Mouse (Mus musculus): Measurements from ENCODE around the gene Usp32.

Gene Usp32

DNA sequence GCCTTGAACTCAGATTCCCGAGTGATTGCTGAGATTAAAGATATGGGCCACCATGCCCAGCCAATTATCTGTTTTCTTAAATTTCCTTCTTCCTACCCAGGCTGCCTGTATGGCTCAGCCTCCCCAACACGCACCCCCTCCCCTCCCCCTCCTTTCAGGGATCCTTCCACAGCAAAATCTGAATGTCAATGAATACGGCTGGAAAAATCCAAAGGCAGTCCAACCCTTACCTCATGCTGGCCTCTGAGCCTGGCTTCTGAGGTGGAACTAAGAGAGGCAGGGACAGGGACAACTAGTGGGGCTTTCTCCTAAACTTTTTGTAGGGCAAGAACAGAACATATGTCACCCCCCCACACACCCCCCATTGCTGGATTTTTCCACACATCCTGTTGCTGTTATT lies 191.8 kb downstream of the Usp32 start:
- DNase-seq (ENCODE audit: low spot score): no peak

- DNase-seq (ENCODE audit: low spot score): no peak
Observed at GRCm38 (mm10) chr11:84947206-84947605, 192.8 kb downstream of the Usp32 start.

- no peak for DNase-seq (ENCODE audit: low spot score)
Observed at GRCm38 (mm10) chr11:84945841-84946240, 194.1 kb downstream of the Usp32 start.

DNA sequence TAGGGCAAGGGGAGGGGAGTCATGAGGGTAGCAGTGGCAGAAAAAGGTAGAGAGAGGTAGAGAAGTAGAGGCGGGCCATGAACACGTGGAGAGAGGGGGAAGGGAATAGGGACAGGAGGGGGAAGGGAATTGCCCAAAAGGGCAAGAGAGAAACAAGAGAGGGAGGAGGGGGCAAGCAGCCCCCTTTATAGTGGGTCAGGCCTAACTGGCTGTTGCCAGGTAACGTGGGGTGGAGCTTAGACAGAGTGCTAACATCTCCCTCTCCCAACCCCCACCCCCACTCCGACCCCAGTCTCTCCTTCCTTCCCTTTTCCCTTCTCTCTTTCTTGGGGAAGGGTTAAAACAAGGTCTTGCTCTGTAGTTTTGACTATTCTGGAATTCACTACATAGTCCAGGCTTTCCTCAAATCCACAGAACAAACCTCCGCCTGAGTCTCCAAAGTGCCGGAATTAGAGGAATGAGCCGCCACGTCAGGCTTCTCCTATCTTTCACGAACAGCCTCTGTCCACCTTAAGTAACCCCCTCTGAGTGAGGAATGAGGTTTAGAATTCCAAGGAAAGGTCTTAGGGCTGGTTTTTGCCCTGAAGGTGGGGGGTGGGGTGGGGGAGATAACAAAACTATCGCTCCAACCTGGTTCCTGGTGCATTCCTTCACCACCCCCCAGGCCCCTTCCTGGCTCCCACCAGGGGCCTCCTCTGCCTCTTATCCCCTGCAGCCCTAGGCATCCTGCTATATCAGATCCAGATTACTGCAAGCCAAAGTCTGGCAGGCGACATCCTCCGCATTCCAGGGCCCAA lies 195.1 kb downstream of the Usp32 start:
- no peak for DNase-seq (ENCODE audit: low spot score)

- peak; percentile 31 for DNase-seq (ENCODE audit: low spot score)
Observed at GRCm38 (mm10) chr11:84943948-84944347, 196.0 kb downstream of the Usp32 start.

- DNase-seq (ENCODE audit: low spot score): no peak
Observed at GRCm38 (mm10) chr11:84940140-84940539, 199.8 kb downstream of the Usp32 start.

- DNase-seq (ENCODE audit: low spot score): no peak
Observed at GRCm38 (mm10) chr11:84939508-84940053, 200.4 kb downstream of the Usp32 start.
